Mouse (Mus musculus): Measurements from ENCODE around the gene Rerg. TPM values are rescaled to one million over a fixed set of nuclear protein-coding genes. Genes with fewer than 3 reads are reported as not detected.

The Rerg gene
- total RNA-seq, 1 experiment: 1.1 TPM

GRCm38 (mm10) chr6:137146910-137147309 lies 23.4 kb downstream of the Rerg start:
- in situ Hi-C loops (cut with MboI; ENCODE audit: low sequenced_read_pairs in 2 of 2, unreplicated experiment in 2 of 2): no loop called here
- DNase-seq (ENCODE audit: low read depth, low spot score): no peak

GRCm38 (mm10) chr6:137145611-137146010 lies 24.7 kb downstream of the Rerg start:
- H3K4me3 ChIP-seq (ENCODE audit: insufficient read depth in 1 of 2, low read depth in 1 of 2, low read length in 2 of 2, poor library complexity in 1 of 2, severe bottlenecking in 1 of 2): no peak overlapping the region
- no peak for DNase-seq (ENCODE audit: low read depth, low spot score)
- no peaks in the 10 kb centered on the region for H3K9me3 ChIP-seq (ENCODE audit: control insufficient read depth, insufficient read depth, low read depth, low read length)
- no peak overlapping the region for H3K27ac ChIP-seq (ENCODE audit: insufficient read depth, low read depth, low read length, poor library complexity, severe bottlenecking)
- H3K9ac ChIP-seq (ENCODE audit: insufficient read depth, low read depth, low read length, poor library complexity, severe bottlenecking): no peak overlapping the region
- no peak for TF ChIP-seq MAFK (IDR thresholded peaks at IDR 0.05; ENCODE audit: insufficient read depth, low read depth, low read length)
- TF ChIP-seq ZNF384 (IDR thresholded peaks at IDR 0.05; ENCODE audit: low read depth, low read length): no peak
- TF ChIP-seq CHD2 (IDR thresholded peaks at IDR 0.05; ENCODE audit: low read depth, low read length): no peak
- no peak for TF ChIP-seq ZC3H11A (IDR thresholded peaks at IDR 0.05; ENCODE audit: borderline replicate concordance, low read depth, low read length)
- TF ChIP-seq HCFC1 (IDR thresholded peaks at IDR 0.05; ENCODE audit: borderline replicate concordance, insufficient read depth, low read length): no peak
- peaks cover 0 to 4% of the 10 kb centered on the region in 2 experiments; a peak in 2 of 4 replicates for H3K4me1 ChIP-seq (ENCODE audit: control insufficient read depth in 2 of 2, insufficient read depth in 2 of 2, low read length in 2 of 2, poor library complexity in 1 of 2)
- H3K36me3 ChIP-seq (ENCODE audit: control insufficient read depth, insufficient read depth, low read length, poor library complexity, severe bottlenecking): no peaks in the 10 kb centered on the region
- in situ Hi-C loops (cut with MboI; ENCODE audit: low sequenced_read_pairs in 2 of 2, unreplicated experiment in 2 of 2): no loop called here

More at GRCm38 (mm10) chr6:137146910-137147309, 23.4 kb downstream of the Rerg start:
- H3K36me3 ChIP-seq (ENCODE audit: control insufficient read depth, insufficient read depth, low read length, poor library complexity, severe bottlenecking): no peaks in the 10 kb centered on the region
- H3K9ac ChIP-seq (ENCODE audit: insufficient read depth, low read depth, low read length, poor library complexity, severe bottlenecking): no peak overlapping the region
- H3K9me3 ChIP-seq (ENCODE audit: control insufficient read depth, insufficient read depth, low read depth, low read length): no peaks in the 10 kb centered on the region
- H3K4me3 ChIP-seq (ENCODE audit: insufficient read depth in 1 of 2, low read depth in 1 of 2, low read length in 2 of 2, poor library complexity in 1 of 2, severe bottlenecking in 1 of 2): no peak overlapping the region
- H3K4me1 ChIP-seq (ENCODE audit: control insufficient read depth in 2 of 2, insufficient read depth in 2 of 2, low read length in 2 of 2, poor library complexity in 1 of 2): peaks cover 0 to 4% of the 10 kb centered on the region in 2 experiments; a peak in 2 of 4 replicates
- no peak overlapping the region for H3K27ac ChIP-seq (ENCODE audit: insufficient read depth, low read depth, low read length, poor library complexity, severe bottlenecking)
- TF ChIP-seq CHD2 (IDR thresholded peaks at IDR 0.05; ENCODE audit: low read depth, low read length) (peak; percentile 69; the same call in 1 of the 2 replicates), HCFC1 (IDR thresholded peaks at IDR 0.05; ENCODE audit: borderline replicate concordance, insufficient read depth, low read length) (no peak)

- no peak overlapping the region for H3K4me3 ChIP-seq (ENCODE audit: insufficient read depth in 1 of 2, low read depth in 1 of 2, low read length in 2 of 2, poor library complexity in 1 of 2, severe bottlenecking in 1 of 2)
- no peak overlapping the region for H3K27ac ChIP-seq (ENCODE audit: insufficient read depth, low read depth, low read length, poor library complexity, severe bottlenecking)
- H3K36me3 ChIP-seq (ENCODE audit: control insufficient read depth, insufficient read depth, low read length, poor library complexity, severe bottlenecking): no peaks in the 10 kb centered on the region
- no peaks in the 10 kb centered on the region for H3K9me3 ChIP-seq (ENCODE audit: control insufficient read depth, insufficient read depth, low read depth, low read length)
- DNase-seq (ENCODE audit: low read depth, low spot score): no peak
- H3K4me1 ChIP-seq (ENCODE audit: control insufficient read depth in 2 of 2, insufficient read depth in 2 of 2, low read length in 2 of 2, poor library complexity in 1 of 2): peaks cover 0 to 4% of the 10 kb centered on the region in 2 experiments; a peak in 2 of 4 replicates
- H3K9ac ChIP-seq (ENCODE audit: insufficient read depth, low read depth, low read length, poor library complexity, severe bottlenecking): no peak overlapping the region
- in situ Hi-C loops (cut with MboI; ENCODE audit: low sequenced_read_pairs in 2 of 2, unreplicated experiment in 2 of 2): no loop called here
- TF ChIP-seq MAFK (IDR thresholded peaks at IDR 0.05; ENCODE audit: insufficient read depth, low read depth, low read length) (no peak), ZNF384 (IDR thresholded peaks at IDR 0.05; ENCODE audit: low read depth, low read length) (no peak), ZC3H11A (IDR thresholded peaks at IDR 0.05; ENCODE audit: borderline replicate concordance, low read depth, low read length) (no peak), CHD2 (IDR thresholded peaks at IDR 0.05; ENCODE audit: low read depth, low read length) (no peak), HCFC1 (IDR thresholded peaks at IDR 0.05; ENCODE audit: borderline replicate concordance, insufficient read depth, low read length) (no peak)
Measured at GRCm38 (mm10) chr6:137144958-137145535, 25.2 kb downstream of the Rerg start.

GRCm38 (mm10) chr6:137144526-137144840 lies 25.8 kb downstream of the Rerg start:
- H3K36me3 ChIP-seq (ENCODE audit: control insufficient read depth, insufficient read depth, low read length, poor library complexity, severe bottlenecking): no peaks in the 10 kb centered on the region
- no peak overlapping the region for H3K4me3 ChIP-seq (ENCODE audit: insufficient read depth in 1 of 2, low read depth in 1 of 2, low read length in 2 of 2, poor library complexity in 1 of 2, severe bottlenecking in 1 of 2)
- peaks cover 0 to 4% of the 10 kb centered on the region in 2 experiments; a peak in 2 of 4 replicates for H3K4me1 ChIP-seq (ENCODE audit: control insufficient read depth in 2 of 2, insufficient read depth in 2 of 2, low read length in 2 of 2, poor library complexity in 1 of 2)
- no peak overlapping the region for H3K9ac ChIP-seq (ENCODE audit: insufficient read depth, low read depth, low read length, poor library complexity, severe bottlenecking)
- H3K27ac ChIP-seq (ENCODE audit: insufficient read depth, low read depth, low read length, poor library complexity, severe bottlenecking): no peak overlapping the region
- DNase-seq (ENCODE audit: low read depth, low spot score): no peak
- no peaks in the 10 kb centered on the region for H3K9me3 ChIP-seq (ENCODE audit: control insufficient read depth, insufficient read depth, low read depth, low read length)
- no peak for TF ChIP-seq HCFC1 (IDR thresholded peaks at IDR 0.05; ENCODE audit: borderline replicate concordance, insufficient read depth, low read length)
- TF ChIP-seq CHD2 (IDR thresholded peaks at IDR 0.05; ENCODE audit: low read depth, low read length): no peak
- no peak for TF ChIP-seq ZNF384 (IDR thresholded peaks at IDR 0.05; ENCODE audit: low read depth, low read length)
- no peak for TF ChIP-seq MAFK (IDR thresholded peaks at IDR 0.05; ENCODE audit: insufficient read depth, low read depth, low read length)
- TF ChIP-seq ZC3H11A (IDR thresholded peaks at IDR 0.05; ENCODE audit: borderline replicate concordance, low read depth, low read length): no peak
- in situ Hi-C loops (cut with MboI; ENCODE audit: low sequenced_read_pairs in 2 of 2, unreplicated experiment in 2 of 2): no loop called here
